ENCODE assay signal across 9 mouse cellular contexts in genomic region chr1:58156747-58157146, GRCm38 (mm10). TPM values are rescaled to one million over a fixed set of nuclear protein-coding genes. Genes with fewer than 3 reads are reported as not detected.
DNase-seq lines count a peak whose midpoint lies in the region; ATAC-seq and TF ChIP-seq lines count a peak whose summit lies in the region.
"Had no signal": no experiment of that assay in that cellular context is flagged by ENCODE, and none has a peak within 500 bp of the region (broad histone marks: within the 10 kb centered on the region; RNA-seq: fewer than 3 reads in every experiment).

No protein-coding gene starts in this region.

- no peak overlapping the region for H3K4me2 ChIP-seq in hindbrain, embryonic 12.5 days (replicated peaks)
- H3K4me2 ChIP-seq: liver, embryonic 15.5 days had no signal

- no peak for TF ChIP-seq POLR2A in olfactory bulb, adult 2 months (IDR thresholded peaks at IDR 0.05; ENCODE audit: insufficient read depth, low read depth, low read length)

- no peak overlapping the region for H3K27ac ChIP-seq in hindbrain, embryonic 10.5 days
- no peak overlapping the region for H3K27ac ChIP-seq in hindbrain, embryonic 12.5 days
- no peak overlapping the region for H3K27ac ChIP-seq in olfactory bulb, adult 2 months (ENCODE audit: insufficient read depth, low read depth, low read length)
- H3K27ac ChIP-seq: liver, embryonic 15.5 days had no signal

- peak; percentile 40 for DNase-seq in hindbrain, embryonic 10.5 days (ENCODE audit: low spot score)
- peak; percentile 53 to 55 for DNase-seq in CD8-positive naive resting alpha-beta T cell, adult 2 months (ENCODE audit: low read depth in 2 of 2, low spot score in 2 of 2)
- peak; percentile 68 for DNase-seq in adrenal gland, postnatal 25 days
- peak; percentile 54 to 71 for DNase-seq in heart, postnatal 14 days
- DNase-seq in layer of hippocampus, postnatal 36 days = peak; percentile 21 to 24
- no peak for DNase-seq in cerebellum, adult 11-12 months

- intact Hi-C loops in heart, postnatal 14 days (cut with DNase I) = loop anchor here (2.0 kb wide), 2 partner anchors 114 to 138 kb away; no protein-coding TSS in a partner anchor

- no peaks in the 10 kb centered on the region for H3K36me3 ChIP-seq in hindbrain, embryonic 10.5 days
- H3K36me3 ChIP-seq in hindbrain, embryonic 12.5 days = no peaks in the 10 kb centered on the region
- H3K36me3 ChIP-seq: liver, embryonic 15.5 days had no signal

- TF ChIP-seq CTCF in olfactory bulb, adult 2 months (IDR thresholded peaks at IDR 0.05; ENCODE audit: insufficient read depth, low read depth, low read length) = 0 out of 2 replicates have a peak, but pooled peaks have one; percentile 28

- no peaks in the 10 kb centered on the region for H3K9me3 ChIP-seq in hindbrain, embryonic 10.5 days
- no peaks in the 10 kb centered on the region for H3K9me3 ChIP-seq in hindbrain, embryonic 12.5 days (replicated peaks)
- H3K9me3 ChIP-seq: liver, embryonic 15.5 days had no signal

- H3K9ac ChIP-seq in hindbrain, embryonic 12.5 days = no peak overlapping the region
- H3K9ac ChIP-seq: liver, embryonic 15.5 days had no signal

- H3K4me1 ChIP-seq in hindbrain, embryonic 10.5 days (replicated peaks) = no peaks in the 10 kb centered on the region
- H3K4me1 ChIP-seq in hindbrain, embryonic 12.5 days = no peaks in the 10 kb centered on the region
- no peaks in the 10 kb centered on the region for H3K4me1 ChIP-seq in olfactory bulb, adult 2 months (ENCODE audit: control insufficient read depth, insufficient read depth, low read length)
- H3K4me1 ChIP-seq: liver, embryonic 15.5 days had no signal

- WGBS in hindbrain, embryonic 10.5 days = 58% methylated on average over 5 of the region's 5 CpGs
- WGBS in hindbrain, embryonic 12.5 days = 55% methylated on average over 5 of the region's 5 CpGs
- 48% methylated on average over 5 of the region's 5 CpGs for whole genome bisulfite sequencing in olfactory bulb, adult 2 months

- H3K27me3 ChIP-seq in hindbrain, embryonic 10.5 days (ENCODE audit: insufficient read depth, poor library complexity, severe bottlenecking) = no peaks in the 10 kb centered on the region
- no peaks in the 10 kb centered on the region for H3K27me3 ChIP-seq in hindbrain, embryonic 12.5 days
- H3K27me3 ChIP-seq: liver, embryonic 15.5 days had no signal

- no peak overlapping the region for H3K4me3 ChIP-seq in hindbrain, embryonic 10.5 days
- H3K4me3 ChIP-seq in hindbrain, embryonic 12.5 days = no peak overlapping the region
- H3K4me3 ChIP-seq in olfactory bulb, adult 2 months (ENCODE audit: insufficient read depth, low read depth, low read length) = no peak overlapping the region
- H3K4me3 ChIP-seq: liver, embryonic 15.5 days had no signal

- ATAC-seq in hindbrain, embryonic 12.5 days (ENCODE audit: low FRiP score) = no peak

RNA-seq across cellular contexts. Expression of gene Aox3, which starts 43.8 kb away (rescaled TPM):
- polyA plus RNA-seq in hindbrain, embryonic 10.5 days (2016; fragmentation: Nextera tagmentation; extraction: Ambion mirVana) = 0.06 and 0.26 TPM in 2 replicates
- not detected in 2 replicates for polyA plus RNA-seq in hindbrain, embryonic 12.5 days (2016; fragmentation: Nextera tagmentation; extraction: Ambion mirVana)
- total RNA-seq in adrenal gland, postnatal 25 days (2021) = 3.3 and 6.4 TPM in 2 replicates
- total RNA-seq in heart, postnatal 14 days (2021) = 1 to 10 TPM in 1 of 2 experiments, under 1 TPM in 1; 0.29 to 1.5 TPM
- total RNA-seq in layer of hippocampus, postnatal 36 days (2021) = 1 to 10 TPM; 1.7 to 2.8 TPM
- polyA plus RNA-seq in olfactory bulb, adult 2 months (2012; ENCODE audit: insufficient read depth, insufficient read length, low replicate concordance, missing spikeins) = not detected in 2 replicates

RNA-seq across cellular contexts. Expression of gene Aox4, which starts 53.5 kb away (rescaled TPM):
- 0.05 and 0.07 TPM in 2 replicates for polyA plus RNA-seq in hindbrain, embryonic 10.5 days (2016; fragmentation: Nextera tagmentation; extraction: Ambion mirVana)
- polyA plus RNA-seq in hindbrain, embryonic 12.5 days (2016; fragmentation: Nextera tagmentation; extraction: Ambion mirVana) = 0.04 TPM in 1 of 2 replicates, not detected in the other
- not detected in 2 replicates for total RNA-seq in adrenal gland, postnatal 25 days (2021)
- not detected for total RNA-seq in heart, postnatal 14 days (2021)
- 1 to 10 TPM; 1.8 to 2.2 TPM for total RNA-seq in layer of hippocampus, postnatal 36 days (2021)
- not detected in 2 replicates for polyA plus RNA-seq in olfactory bulb, adult 2 months (2012; ENCODE audit: insufficient read depth, insufficient read length, low replicate concordance, missing spikeins)
